In genomic region chr8:116943555-116944384, GRCm38 (mm10) we compare ENCODE assay signal across 8 mouse cellular contexts. TPM values are rescaled to one million over a fixed set of nuclear protein-coding genes. Genes with fewer than 3 reads are reported as not detected.
DNase-seq lines count a peak whose midpoint lies in the region; ATAC-seq lines count a peak whose summit lies in the region.

No protein-coding gene starts in this region.

- peak; percentile 55 for ATAC-seq in frontal cortex, adult (ENCODE audit: low TSS enrichment)
- peak; percentile 38; the same call in 1 of the 2 replicates for ATAC-seq in limb, embryonic 15.5 days (ENCODE audit: insufficient number of reproducible peaks, low FRiP score, low TSS enrichment, low read depth)
- peak; percentile 88 for ATAC-seq in midbrain, embryonic 13.5 days

- no peaks in the 10 kb centered on the region for H3K9me3 ChIP-seq in limb, embryonic 15.5 days
- H3K9me3 ChIP-seq in midbrain, embryonic 13.5 days: no peaks in the 10 kb centered on the region

- peak overlapping the region; percentile 89 for H3K9ac ChIP-seq in limb, embryonic 15.5 days
- H3K9ac ChIP-seq in midbrain, embryonic 13.5 days (replicated peaks): peak overlapping the region; percentile 93

- H3K27ac ChIP-seq in brown adipose tissue, adult 24 weeks (replicated peaks; ENCODE audit: low read depth, low read length): 0 out of 2 replicates have a peak overlapping the region, but pooled peaks have one; percentile 18
- peak overlapping the region; percentile 33 for H3K27ac ChIP-seq in limb, embryonic 15.5 days
- peak overlapping the region; percentile 56 for H3K27ac ChIP-seq in midbrain, embryonic 13.5 days

- H3K27me3 ChIP-seq in limb, embryonic 15.5 days: no peaks in the 10 kb centered on the region
- no peaks in the 10 kb centered on the region for H3K27me3 ChIP-seq in midbrain, embryonic 13.5 days

- peak overlapping the region; percentile 86 for H3K4me2 ChIP-seq in limb, embryonic 15.5 days
- peak overlapping the region; percentile 97 for H3K4me2 ChIP-seq in midbrain, embryonic 13.5 days (replicated peaks)

- peaks cover 6% of the 10 kb centered on the region for H3K36me3 ChIP-seq in limb, embryonic 15.5 days
- H3K36me3 ChIP-seq in midbrain, embryonic 13.5 days: 0 out of 2 replicates have a peak, but pooled peaks cover 2% of the 10 kb centered on the region

- H3K4me3 ChIP-seq in brown adipose tissue, adult 24 weeks (ENCODE audit: insufficient read depth, low read depth, low read length): peak overlapping the region; percentile 96
- H3K4me3 ChIP-seq in limb, embryonic 15.5 days: peak overlapping the region; percentile 95
- peak overlapping the region; percentile 90 for H3K4me3 ChIP-seq in midbrain, embryonic 13.5 days (replicated peaks)

- peak; percentile 24 to 37 for DNase-seq in adrenal gland, adult 18-20 months (ENCODE audit: low spot score in 2 of 2)
- no peak for DNase-seq in adrenal gland, adult 8-10 months
- peak; percentile 71 for DNase-seq in induced T-regulatory cell, adult 2 months (ENCODE audit: low read depth)
- DNase-seq in spleen, postnatal 4 days (ENCODE audit: low spot score in 2 of 2): peak; percentile 35 to 75

- peaks cover 8% of the 10 kb centered on the region for H3K4me1 ChIP-seq in brown adipose tissue, adult 24 weeks (ENCODE audit: control insufficient read depth, insufficient read depth, insufficient read length, low read length)
- peaks cover 16% of the 10 kb centered on the region for H3K4me1 ChIP-seq in limb, embryonic 15.5 days
- H3K4me1 ChIP-seq in midbrain, embryonic 13.5 days (replicated peaks): peaks cover 31% of the 10 kb centered on the region

- WGBS in limb, embryonic 15.5 days: under 1% methylated on average over 62 of the region's 62 CpGs
- WGBS in midbrain, embryonic 13.5 days: under 1% methylated on average over 54 of the region's 62 CpGs

RNA-seq across cellular contexts. Expression of gene Atmin, which starts 0.6 kb away (rescaled TPM):
- 10 to 100 TPM; 24.3 to 25.0 TPM for total RNA-seq in adrenal gland, adult 18-20 months (2021)
- total RNA-seq in adrenal gland, adult 8-10 months (2022): 10 to 100 TPM; 23.9 to 33.7 (median 30.8) TPM
- polyA plus RNA-seq in brown adipose tissue, adult 24 weeks (2012; ENCODE audit: insufficient read depth, insufficient read length, missing spikeins): 5.1 and 8.7 TPM in 2 replicates
- polyA plus RNA-seq in limb, embryonic 15.5 days (2015; fragmentation: Nextera tagmentation; extraction: Ambion mirVana): 9.3 and 9.9 TPM in 2 replicates
- 18.1 and 20.1 TPM in 2 replicates for polyA plus RNA-seq in midbrain, embryonic 13.5 days (2015; fragmentation: Nextera tagmentation; extraction: Ambion mirVana)

RNA-seq across cellular contexts. Expression of gene Cenpn, which starts 22.2 kb away (rescaled TPM):
- 1 to 10 TPM; 2.6 to 2.7 TPM for total RNA-seq in adrenal gland, adult 18-20 months (2021)
- 1 to 10 TPM; 2.5 to 5.8 (median 4.4) TPM for total RNA-seq in adrenal gland, adult 8-10 months (2022)
- 1.5 and 2.1 TPM in 2 replicates for polyA plus RNA-seq in brown adipose tissue, adult 24 weeks (2012; ENCODE audit: insufficient read depth, insufficient read length, missing spikeins)
- 29.8 and 30.1 TPM in 2 replicates for polyA plus RNA-seq in limb, embryonic 15.5 days (2015; fragmentation: Nextera tagmentation; extraction: Ambion mirVana)
- polyA plus RNA-seq in midbrain, embryonic 13.5 days (2015; fragmentation: Nextera tagmentation; extraction: Ambion mirVana): 18.5 and 20.0 TPM in 2 replicates

RNA-seq across cellular contexts. Expression of gene Cmc2, which starts 22.5 kb away (rescaled TPM):
- total RNA-seq in adrenal gland, adult 18-20 months (2021): 10 to 100 TPM; 53.0 to 57.0 TPM
- 10 to 100 TPM; 46.5 to 55.8 (median 50.1) TPM for total RNA-seq in adrenal gland, adult 8-10 months (2022)
- 81.1 and 117 TPM in 2 replicates for polyA plus RNA-seq in brown adipose tissue, adult 24 weeks (2012; ENCODE audit: insufficient read depth, insufficient read length, missing spikeins)
- polyA plus RNA-seq in limb, embryonic 15.5 days (2015; fragmentation: Nextera tagmentation; extraction: Ambion mirVana): 65.3 and 70.7 TPM in 2 replicates
- 45.1 and 46.3 TPM in 2 replicates for polyA plus RNA-seq in midbrain, embryonic 13.5 days (2015; fragmentation: Nextera tagmentation; extraction: Ambion mirVana)

RNA-seq across cellular contexts. Expression of gene 1700030J22Rik, which starts 35.0 kb away (rescaled TPM):
- total RNA-seq in adrenal gland, adult 18-20 months (2021): 1 to 10 TPM; 1.4 to 1.5 TPM
- total RNA-seq in adrenal gland, adult 8-10 months (2022): 1 to 10 TPM; 1.8 to 2.4 (median 2.1) TPM
- 0.36 and 0.58 TPM in 2 replicates for polyA plus RNA-seq in brown adipose tissue, adult 24 weeks (2012; ENCODE audit: insufficient read depth, insufficient read length, missing spikeins)
- 1.7 and 2.1 TPM in 2 replicates for polyA plus RNA-seq in limb, embryonic 15.5 days (2015; fragmentation: Nextera tagmentation; extraction: Ambion mirVana)
- polyA plus RNA-seq in midbrain, embryonic 13.5 days (2015; fragmentation: Nextera tagmentation; extraction: Ambion mirVana): 4.8 and 6.7 TPM in 2 replicates

RNA-seq across cellular contexts. Expression of gene Gcsh, which starts 49.6 kb away (rescaled TPM):
- 100 to 1,000 TPM; 140 to 168 TPM for total RNA-seq in adrenal gland, adult 18-20 months (2021)
- 100 to 1,000 TPM; 142 to 228 (median 186) TPM for total RNA-seq in adrenal gland, adult 8-10 months (2022)
- 205 and 234 TPM in 2 replicates for polyA plus RNA-seq in brown adipose tissue, adult 24 weeks (2012; ENCODE audit: insufficient read depth, insufficient read length, missing spikeins)
- 95.5 and 97.2 TPM in 2 replicates for polyA plus RNA-seq in limb, embryonic 15.5 days (2015; fragmentation: Nextera tagmentation; extraction: Ambion mirVana)
- 88.9 and 89.2 TPM in 2 replicates for polyA plus RNA-seq in midbrain, embryonic 13.5 days (2015; fragmentation: Nextera tagmentation; extraction: Ambion mirVana)

Comparison
In these comparisons a context has a peak if more than half of its experiments do, and no peak if none do; other contexts are left out.
1. ATAC-seq: peak in every context shown above with its lines; median percentile 88 in midbrain, embryonic 13.5 days; 55 in frontal cortex, adult; 38 in limb, embryonic 15.5 days.